Mouse (Mus musculus): Measurements from ENCODE around the gene Fam107b. TPM values are rescaled to one million over a fixed set of nuclear protein-coding genes. Genes with fewer than 3 reads are reported as not detected.

The Fam107b gene
- total RNA-seq, 2 experiments from 2014 or later: 18.6 to 18.8 TPM

DNA sequence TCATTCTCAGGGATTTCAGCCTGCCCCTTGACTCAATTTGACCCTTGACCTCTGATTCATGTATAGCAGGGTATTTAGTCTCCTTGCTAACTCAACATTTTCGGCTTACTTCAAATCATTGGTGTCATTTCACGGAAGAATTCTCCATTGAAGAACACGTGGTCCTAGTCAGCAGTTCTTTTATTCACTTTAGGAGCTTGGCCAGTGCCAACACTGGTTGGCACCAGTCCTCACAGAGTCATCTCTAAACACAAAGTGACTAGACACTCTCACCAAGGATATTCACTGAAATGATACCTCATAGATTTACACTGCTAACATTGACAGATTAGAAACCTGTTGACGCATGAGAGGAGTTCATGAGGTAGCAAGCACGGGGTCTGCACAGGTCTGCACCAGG, 32.9 kb downstream of the Fam107b start:
- DNase-seq (ENCODE audit: extremely low spot score in 1 of 2, low spot score in 1 of 2): no peak

DNA sequence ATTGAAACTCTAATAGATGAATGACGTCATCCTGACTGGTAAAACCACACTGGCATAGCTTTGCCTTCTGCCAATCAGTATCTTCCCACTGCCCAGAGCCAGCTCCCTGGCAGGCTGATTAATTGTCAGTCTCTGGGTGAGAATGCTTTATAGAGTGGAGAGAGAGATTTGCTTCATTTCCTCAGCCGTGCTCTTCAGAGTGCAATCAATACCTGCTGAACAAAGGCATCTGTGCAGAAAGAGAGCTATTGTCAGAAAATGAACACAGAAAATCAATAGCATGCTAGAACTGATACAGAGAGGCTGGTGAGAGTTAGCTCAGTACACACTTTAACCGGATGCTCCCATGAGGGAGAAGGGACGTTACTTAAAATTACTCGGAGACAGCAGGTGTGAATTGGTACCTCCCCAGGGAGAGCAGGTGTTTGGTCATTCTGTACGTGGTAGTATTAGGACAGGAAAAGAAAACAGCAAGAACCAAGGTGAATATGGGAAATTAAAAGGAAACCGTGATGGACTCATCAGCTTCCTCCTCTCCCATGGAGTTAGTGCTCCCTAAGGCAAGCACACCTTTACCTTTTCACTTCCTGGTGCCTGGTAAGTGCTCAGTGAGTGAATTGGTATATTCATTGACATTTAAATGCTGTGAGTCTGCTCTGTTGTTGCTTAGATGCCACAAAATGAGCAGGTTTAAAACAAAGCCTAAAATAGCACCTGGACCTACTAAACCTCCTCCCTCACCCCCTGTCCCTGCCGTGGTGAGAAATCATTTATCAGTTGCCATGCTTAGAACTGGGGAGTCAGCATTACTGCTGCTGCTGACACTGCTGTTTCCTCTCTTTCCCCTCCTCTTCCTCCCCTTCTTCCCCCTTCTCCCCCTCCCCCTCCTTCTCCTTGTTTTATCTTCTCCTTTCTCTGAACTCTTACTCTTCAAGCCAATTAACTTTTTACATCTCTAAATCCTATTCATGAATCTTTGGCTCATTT, 38.9 kb downstream of the Fam107b start:
- DNase-seq (ENCODE audit: extremely low spot score in 1 of 2, low spot score in 1 of 2): no peak

DNA sequence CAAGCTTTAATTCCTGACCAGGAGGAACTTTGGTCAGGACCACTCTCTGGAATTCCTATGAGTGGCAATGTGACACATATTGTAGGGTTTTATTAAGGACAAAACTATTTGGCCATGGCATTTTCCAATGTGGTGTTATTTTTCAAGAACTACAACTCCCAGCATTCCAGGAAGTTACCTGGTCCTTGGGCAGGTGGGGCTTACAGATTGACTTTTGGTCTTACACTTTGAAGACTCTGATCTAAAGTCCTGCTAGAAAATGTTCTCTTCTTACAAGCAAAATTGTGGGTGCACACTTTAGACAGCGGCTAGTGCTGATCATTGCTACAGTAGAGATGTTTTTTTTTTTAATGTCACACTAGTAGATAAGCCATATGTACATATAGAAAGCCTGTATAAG, 48.2 kb downstream of the Fam107b start:
- DNase-seq (ENCODE audit: extremely low spot score in 1 of 2, low spot score in 1 of 2): no peak

DNA sequence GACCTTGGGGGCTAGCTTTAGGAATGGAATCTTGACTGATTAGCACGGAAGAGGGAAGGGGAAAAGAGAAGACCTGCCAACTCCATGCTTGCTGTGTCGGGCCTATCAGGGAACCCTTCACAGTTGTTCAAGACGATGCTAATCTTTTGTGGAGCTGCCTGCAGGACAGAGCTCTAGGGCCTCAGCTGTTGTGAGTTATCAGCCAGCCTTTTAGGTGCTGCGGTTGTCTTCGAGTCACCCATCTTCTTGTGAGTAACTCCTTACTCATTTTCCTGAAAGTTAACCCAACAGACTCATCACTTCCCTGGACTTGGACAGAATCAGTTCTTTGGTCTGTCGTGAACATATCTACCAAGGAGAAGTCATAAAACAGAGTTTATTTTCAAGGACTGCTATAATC, 51.3 kb downstream of the Fam107b start:
- no peak for DNase-seq (ENCODE audit: extremely low spot score in 1 of 2, low spot score in 1 of 2)

DNA sequence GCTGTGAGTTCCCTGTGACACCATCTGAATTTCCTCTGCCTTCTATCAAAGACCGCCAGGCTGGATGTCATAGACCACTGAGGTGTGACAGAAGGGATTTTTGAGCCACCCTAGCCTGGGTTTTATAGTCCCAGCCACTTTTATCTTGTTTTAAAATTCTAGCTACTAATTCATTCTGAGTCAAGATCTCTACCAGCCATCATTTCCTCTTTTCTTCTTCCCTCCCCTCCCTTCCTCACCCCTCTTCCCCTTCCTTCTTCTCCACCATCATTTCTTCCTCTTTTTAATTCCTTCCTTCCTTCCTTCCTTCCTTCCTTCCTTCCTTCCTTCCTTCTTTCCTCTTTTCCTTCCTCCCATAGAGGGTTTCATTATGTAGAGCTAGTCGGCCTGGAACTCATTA, 51.9 kb downstream of the Fam107b start:
- no peak for DNase-seq (ENCODE audit: extremely low spot score in 1 of 2, low spot score in 1 of 2)

DNA sequence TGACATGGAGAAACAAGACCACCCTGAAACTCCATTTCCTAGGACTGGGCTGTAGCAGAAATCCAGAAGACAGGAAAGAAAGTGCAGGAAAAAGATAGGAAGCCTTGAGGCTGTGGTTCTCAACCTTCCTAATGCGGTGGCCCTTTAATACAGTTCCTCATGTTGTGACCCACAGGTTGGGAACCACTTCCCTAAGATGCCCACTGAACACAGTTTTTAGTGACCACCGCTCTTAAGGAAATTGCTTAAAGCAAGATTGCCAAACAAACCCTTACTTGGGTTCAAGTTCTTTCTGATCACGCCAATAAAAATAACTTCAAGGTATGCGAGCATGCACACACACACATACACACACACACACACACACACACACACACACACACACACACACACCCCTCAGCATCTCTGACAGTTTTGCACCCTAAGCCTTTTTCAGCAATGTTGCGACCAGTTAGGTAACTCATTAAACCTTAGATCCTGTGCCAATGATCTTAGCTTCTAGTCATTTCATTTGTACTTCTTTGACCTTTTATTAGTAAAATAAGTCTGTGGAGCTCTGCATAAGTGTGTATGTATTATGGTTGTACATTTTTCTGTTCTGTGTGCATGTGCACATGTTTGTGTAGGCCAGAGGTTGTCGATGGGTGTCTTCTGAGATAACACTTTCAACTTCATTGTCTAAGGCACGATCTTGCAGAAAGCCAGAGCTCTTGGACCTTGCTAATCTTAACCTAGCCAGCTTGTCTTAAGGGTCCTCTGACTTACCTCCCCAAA, 53.1 kb downstream of the Fam107b start:
- no peak for DNase-seq (ENCODE audit: extremely low spot score in 1 of 2, low spot score in 1 of 2)

DNA sequence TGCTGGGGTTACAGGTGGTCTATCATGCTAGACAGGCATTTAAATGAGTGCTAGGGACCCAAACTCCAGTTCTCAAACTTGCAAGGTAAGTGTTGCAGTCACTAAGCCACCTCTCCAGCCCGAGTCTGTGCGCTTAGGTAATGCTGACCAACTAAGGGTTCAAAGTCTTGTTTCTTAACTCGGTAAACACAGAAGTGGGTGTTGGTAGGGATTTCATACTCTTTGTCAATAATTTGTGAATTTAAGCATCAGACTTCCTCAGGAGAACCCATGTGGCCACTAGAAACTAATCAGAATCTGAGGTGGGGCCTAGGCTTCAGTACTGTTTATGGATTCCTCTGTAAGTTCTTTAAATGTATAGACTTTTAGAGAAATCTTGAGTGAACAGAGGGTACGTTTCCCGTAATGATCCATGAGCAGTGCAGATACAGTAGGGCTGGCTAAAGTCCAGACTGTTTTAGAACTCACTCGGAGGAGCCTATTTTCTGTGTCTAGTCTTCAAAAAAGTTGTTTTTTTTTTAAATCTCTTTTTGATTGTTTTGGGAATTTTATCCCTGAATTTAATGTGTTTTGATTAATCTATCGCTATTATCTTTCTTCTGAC, 53.8 kb downstream of the Fam107b start:
- no peak for DNase-seq (ENCODE audit: extremely low spot score in 1 of 2, low spot score in 1 of 2)

DNA sequence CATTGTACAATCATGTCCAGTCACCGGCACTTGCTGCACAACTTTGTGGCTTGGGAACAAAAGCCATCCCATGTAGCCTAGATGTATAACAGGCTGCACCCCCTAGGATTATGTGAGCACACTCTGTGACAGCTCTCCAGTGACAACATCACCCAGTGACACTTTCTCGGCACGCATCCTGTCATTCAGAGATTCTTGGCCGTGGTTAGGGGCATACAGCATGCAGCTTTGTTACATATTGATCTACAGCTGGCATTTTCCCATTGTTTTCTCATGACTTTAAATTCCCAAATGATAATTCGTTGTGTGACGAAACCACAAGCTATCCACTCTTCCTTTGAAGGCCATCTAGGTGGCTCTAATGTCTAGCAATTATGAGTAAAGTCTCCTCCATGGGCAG, 58.8 kb downstream of the Fam107b start:
- DNase-seq (ENCODE audit: extremely low spot score in 1 of 2, low spot score in 1 of 2): no peak

DNA sequence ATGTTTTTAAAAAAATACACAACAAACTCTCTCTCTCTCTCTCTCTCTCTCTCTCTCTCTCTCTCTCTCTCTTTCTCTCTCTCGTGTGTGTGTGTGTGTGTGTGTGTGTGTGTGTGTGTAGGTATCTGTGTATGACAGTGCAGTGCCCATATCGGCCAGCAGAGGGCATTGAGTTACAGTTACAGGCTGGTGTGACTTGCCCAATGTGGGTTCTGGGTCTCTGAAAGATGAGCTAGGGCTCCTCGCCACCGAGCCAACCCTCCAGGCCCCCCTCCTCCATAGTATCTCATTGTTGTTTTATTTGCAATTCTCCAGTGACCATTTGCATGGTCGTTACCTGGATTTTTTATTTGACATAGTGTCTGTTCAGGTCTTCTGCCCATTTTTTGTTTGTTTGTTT, 59.5 kb downstream of the Fam107b start:
- DNase-seq (ENCODE audit: extremely low spot score in 1 of 2, low spot score in 1 of 2): peak in 1 of 2 experiments; percentile 30

DNA sequence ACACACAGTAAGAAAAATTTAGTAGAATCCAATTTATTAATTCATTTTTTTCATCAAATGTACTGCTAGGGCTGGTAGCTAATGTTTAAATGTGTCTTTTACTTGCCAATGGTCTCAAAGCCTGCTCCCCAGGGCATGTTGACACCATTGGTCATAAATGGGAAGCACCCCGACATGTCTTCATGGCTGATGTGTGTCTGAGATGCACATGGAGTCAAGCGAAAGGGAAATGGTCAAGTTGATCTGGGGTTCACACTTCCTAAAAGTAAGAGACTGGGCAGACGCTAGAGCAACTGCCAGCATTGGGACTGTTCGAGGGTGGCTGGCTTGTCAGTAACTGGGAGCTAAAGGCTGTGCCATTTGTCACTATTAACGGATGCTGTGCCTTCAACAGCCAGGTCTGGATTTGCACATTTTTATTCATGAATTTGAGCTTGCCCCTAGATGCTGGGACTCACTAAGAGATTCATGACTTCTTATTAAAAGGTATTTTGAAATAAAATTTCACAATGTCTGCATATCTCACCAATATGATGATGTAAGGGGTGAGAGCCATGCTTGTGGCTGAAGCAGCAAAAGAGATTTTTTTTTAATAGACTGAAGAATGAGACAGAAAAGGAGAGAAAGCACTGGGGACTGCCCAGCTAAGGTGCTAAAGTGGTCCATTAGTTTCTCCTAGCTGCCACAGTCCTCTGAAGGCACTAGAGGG, 60.6 kb downstream of the Fam107b start:
- no peak for DNase-seq (ENCODE audit: extremely low spot score in 1 of 2, low spot score in 1 of 2)

DNA sequence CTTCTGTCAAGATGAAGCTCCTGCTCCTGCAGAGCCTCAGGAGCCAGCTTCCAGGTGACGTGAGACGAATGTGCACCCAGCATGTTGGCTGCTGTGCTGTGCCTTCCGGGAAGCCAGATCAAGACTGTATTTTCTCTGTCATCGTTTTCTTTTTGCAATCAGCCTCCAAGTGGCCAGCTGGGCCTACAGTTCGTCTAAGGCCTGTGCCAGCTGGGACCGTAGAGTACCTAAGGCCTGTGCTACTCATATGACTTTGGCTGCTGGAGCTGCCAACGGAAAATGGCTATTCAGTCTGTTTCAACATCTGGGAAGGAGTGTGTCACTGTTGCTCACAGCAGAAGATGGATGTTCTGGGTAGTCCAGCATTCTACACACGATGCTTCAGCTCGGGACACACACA, 62.8 kb downstream of the Fam107b start:
- DNase-seq (ENCODE audit: extremely low spot score in 1 of 2, low spot score in 1 of 2): no peak

DNA sequence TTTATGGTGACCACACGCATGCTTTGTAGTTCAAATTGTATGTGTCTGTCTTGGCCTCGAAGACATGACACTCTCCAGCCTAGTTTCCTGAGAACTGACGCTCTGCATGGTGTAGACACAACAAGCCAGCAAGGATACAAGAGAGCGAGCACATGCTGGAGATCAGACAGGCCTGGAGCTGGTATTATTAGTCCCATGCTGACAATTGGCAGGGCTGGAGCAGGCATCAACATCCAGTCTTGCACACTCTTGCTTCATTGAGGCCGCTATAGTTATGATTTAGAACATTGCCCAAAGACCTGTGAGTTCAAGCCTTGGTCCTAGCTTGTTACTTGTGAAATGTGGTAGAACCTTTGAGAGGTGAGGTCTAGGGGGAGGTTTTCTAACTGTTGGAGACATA, 66.5 kb downstream of the Fam107b start:
- no peak for DNase-seq (ENCODE audit: extremely low spot score in 1 of 2, low spot score in 1 of 2)

DNA sequence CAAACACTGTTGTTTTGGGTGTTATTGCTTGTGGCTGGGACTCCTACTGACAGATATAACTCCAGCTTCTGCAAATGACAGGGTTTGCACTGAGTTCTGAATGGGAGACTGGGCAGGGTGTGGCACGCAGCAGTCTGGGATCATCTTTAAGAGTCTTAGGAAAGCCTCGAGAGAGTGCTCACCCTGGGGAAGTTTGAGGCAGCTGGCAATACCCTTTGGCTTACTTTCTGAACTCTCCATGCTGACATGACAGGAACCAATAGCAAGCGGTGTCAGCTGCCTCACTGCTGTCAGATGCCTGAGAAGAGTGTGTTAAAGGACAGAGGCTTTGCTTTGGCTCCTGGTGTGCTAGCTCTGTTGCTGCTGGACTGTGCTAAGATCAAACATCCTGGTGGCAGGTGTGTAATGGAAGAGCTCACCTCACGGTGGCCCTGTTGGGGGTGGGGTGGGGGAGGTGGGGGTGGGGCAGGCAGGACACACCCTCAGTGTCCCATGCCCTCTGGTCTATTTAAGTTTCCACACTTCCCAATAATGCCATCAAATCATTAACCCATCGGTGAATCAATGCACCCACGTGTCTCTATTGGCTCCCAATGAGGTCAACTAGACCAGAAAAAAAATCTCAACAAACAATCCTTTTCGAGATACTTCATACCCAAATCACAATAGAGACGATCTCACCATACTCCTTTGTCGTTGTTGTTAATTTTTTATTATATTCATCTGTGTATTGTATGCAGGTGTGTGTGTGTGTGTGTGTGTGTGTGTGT, 70.9 kb downstream of the Fam107b start:
- DNase-seq (ENCODE audit: extremely low spot score in 1 of 2, low spot score in 1 of 2): no peak

DNA sequence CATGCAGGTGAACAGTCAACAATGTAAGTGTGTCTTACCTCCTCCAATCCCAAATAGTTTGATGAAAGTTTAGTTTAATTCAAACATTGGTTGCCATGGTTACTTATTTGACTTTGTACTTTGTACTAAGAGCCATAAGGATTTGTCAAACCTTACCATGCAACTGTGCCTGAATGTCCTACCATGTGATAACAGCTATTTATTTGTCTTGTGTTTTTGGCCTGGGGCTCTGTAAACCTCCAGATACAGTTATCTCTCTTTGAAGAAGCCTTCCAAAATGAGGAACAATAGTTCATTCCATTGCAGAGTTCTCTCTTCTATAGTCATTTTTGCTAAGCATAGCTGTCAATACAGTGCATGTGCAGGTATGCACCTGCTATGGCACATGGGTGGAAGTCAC, 72.7 kb downstream of the Fam107b start:
- DNase-seq (ENCODE audit: extremely low spot score in 1 of 2, low spot score in 1 of 2): no peak

DNA sequence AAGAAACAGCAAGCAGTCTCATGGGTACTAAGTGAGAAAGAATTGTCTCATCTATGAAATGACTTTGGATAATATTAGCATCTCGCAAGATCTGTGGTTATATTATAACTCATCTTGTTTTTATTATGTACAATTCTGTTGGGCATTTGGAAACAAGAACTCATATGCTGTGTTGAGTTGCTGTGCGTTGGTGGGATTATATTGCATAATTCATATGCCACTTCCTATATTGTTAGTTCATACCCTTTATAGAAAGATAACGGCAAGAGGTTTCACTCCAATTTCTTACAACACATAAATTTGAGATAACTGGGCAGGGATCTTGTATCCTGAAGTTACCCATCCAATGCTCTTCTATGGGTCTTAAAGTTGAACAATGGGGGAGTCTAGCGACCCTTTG, 75.5 kb downstream of the Fam107b start:
- DNase-seq (ENCODE audit: extremely low spot score in 1 of 2, low spot score in 1 of 2): no peak

DNA sequence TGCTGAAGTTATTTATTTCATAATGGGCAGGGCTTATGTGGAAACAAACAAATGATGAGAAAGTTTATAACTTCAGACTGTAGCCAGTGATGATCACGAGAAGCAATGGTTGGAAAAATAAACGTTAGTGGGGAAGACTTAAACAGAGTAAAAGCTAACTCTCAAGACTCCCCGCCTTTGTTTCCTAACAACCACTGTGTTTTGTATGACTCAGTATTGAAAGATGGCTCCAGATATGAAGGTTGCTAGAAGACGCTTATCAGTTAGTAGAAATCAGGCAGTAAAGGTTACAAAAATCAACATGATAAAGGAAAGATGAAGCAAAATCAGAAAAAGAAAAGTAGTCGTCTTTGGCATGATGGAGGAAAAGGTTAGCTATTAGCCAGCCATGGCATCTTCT, 78.9 kb downstream of the Fam107b start:
- no peak for DNase-seq (ENCODE audit: extremely low spot score in 1 of 2, low spot score in 1 of 2)

DNA sequence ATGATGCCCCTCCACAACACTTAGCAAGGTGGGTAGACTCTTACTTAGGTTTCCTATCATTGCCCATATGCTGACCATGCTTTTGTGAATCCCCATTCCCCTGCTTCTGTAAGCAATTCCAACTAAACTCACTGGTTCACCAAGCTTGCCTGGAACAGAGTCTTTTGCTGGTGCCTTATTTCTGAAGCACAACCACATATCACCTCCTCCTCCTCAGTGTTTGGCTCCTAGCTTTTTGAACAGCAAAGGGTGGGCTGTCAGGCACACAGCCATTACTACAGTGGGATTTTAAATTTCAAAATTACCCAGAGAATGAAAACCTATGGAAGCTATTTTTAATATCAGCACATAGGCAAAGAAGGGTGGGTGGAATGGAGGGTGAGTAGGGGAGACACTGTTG, 84.3 kb downstream of the Fam107b start:
- DNase-seq (ENCODE audit: extremely low spot score in 1 of 2, low spot score in 1 of 2): no peak

DNA sequence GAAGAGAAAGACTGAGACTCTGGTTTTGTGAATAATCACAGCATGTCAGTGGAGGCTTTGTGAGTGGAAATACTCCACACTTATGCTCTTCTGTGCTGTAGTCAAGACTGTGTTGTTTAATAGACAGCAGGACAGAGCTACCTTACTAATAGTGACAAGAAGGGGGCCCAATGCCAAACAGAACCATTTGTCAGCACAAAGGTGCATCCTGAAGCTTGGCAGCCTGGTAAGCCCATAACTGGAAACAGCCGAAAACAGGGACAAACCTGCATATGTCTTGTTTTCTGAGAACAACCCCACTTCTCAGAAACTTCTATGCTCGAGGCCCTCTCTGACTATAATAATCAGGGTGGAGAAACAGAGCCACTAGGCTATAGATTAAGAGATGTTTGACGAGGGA, 85.8 kb downstream of the Fam107b start:
- DNase-seq (ENCODE audit: extremely low spot score in 1 of 2, low spot score in 1 of 2): no peak

DNA sequence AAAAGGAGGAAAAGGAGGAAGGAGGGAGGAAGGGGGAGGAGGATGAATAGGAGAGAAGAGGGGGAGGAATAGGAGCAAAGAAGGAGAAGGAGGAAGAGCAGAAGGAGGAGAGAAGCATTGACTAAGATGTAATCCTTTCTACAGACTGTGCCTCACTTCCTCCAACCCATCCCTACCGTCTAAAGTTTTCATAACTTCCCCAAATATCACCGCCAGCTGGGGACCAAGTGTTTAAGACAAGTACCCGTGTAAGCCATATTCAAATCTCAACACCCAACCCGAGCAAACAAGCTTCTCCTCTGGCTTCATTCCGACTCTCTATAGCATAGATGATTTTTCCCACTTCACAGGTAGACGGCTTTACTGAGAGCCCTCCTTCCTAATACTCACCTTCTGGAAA, 86.5 kb downstream of the Fam107b start:
- no peak for DNase-seq (ENCODE audit: extremely low spot score in 1 of 2, low spot score in 1 of 2)

DNA sequence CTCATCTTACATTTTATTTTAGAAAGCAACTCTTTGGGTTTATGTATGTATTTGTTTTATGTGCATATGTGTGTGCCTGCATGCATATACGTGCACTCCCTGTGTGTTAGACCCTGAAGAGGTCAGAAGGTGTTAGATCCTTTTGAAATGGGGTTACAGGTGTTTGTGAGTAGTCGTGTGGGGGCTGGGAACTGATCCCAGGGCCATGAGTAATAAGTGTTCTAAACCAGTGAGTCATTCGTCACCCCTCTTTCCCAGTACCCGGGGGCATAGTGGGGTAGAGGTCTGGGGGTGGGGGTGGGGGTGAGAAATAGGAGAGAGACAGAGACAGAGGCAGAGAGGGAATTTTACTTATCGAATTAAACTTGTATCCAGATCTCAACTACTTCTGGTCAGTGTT, 87.1 kb downstream of the Fam107b start:
- no peak for DNase-seq (ENCODE audit: extremely low spot score in 1 of 2, low spot score in 1 of 2)

All from layer of hippocampus, postnatal 25 days (tissue).